Mouse (Mus musculus): ENCODE data around the gene Cpvl. TPM values are rescaled to one million over a fixed set of nuclear protein-coding genes. Genes with fewer than 3 reads are reported as not detected.

Gene Cpvl
- total and polyA plus RNA-seq, 2 experiments, result not detected

GRCm38 (mm10) chr6:53980817-53981480, 2.5 kb upstream of the Cpvl start:
- 82% methylated on average over 15 of the region's 15 CpGs for WGBS
- H3K79me2 ChIP-seq (ENCODE audit: control insufficient read depth, insufficient read depth, low read length), result no peaks in the 10 kb centered on the region
- H3K4me3 ChIP-seq (ENCODE audit: insufficient read depth, low read depth, low read length), result no peak overlapping the region
- no peak overlapping the region for H3K27ac ChIP-seq (replicated peaks; ENCODE audit: insufficient read depth, low read depth, low read length)
- H3K4me1 ChIP-seq (ENCODE audit: control insufficient read depth, insufficient read depth, low read length), result 0 out of 2 replicates have a peak, but pooled peaks cover 2% of the 10 kb centered on the region
- no peaks in the 10 kb centered on the region; the same call in 1 of the 2 replicates for H3K27me3 ChIP-seq (ENCODE audit: control insufficient read depth, insufficient read depth, low read length)
- no peak overlapping the region for H3K9ac ChIP-seq (ENCODE audit: low read depth, low read length)
- no peaks in the 10 kb centered on the region for H3K36me3 ChIP-seq (ENCODE audit: control insufficient read depth, insufficient read depth, low read length)
- TF ChIP-seq POLR2A (IDR thresholded peaks at IDR 0.05; ENCODE audit: extremely low read depth, insufficient read depth, low read length), result no peak
- TF ChIP-seq CTCF (IDR thresholded peaks at IDR 0.05; ENCODE audit: low read depth, low read length), result no peak
- no peak for DNase-seq (ENCODE audit: extremely low read depth, low read depth, low spot score)

- DNase-seq (ENCODE audit: extremely low read depth, low read depth, low spot score), result no peak
- TF ChIP-seq CTCF (IDR thresholded peaks at IDR 0.05; ENCODE audit: low read depth, low read length), result no peak
- no peak for TF ChIP-seq POLR2A (IDR thresholded peaks at IDR 0.05; ENCODE audit: extremely low read depth, insufficient read depth, low read length)
- Histone ChIP-seq H3K4me3 (ENCODE audit: insufficient read depth, low read depth, low read length) (no peak overlapping the region), H3K27me3 (ENCODE audit: control insufficient read depth, insufficient read depth, low read length) (no peaks in the 10 kb centered on the region), H3K36me3 (ENCODE audit: control insufficient read depth, insufficient read depth, low read length) (no peaks in the 10 kb centered on the region), H3K79me2 (ENCODE audit: control insufficient read depth, insufficient read depth, low read length) (no peaks in the 10 kb centered on the region), H3K9ac (ENCODE audit: low read depth, low read length) (no peak overlapping the region), H3K27ac (replicated peaks; ENCODE audit: insufficient read depth, low read depth, low read length) (no peak overlapping the region), H3K4me1 (ENCODE audit: control insufficient read depth, insufficient read depth, low read length) (no peaks in the 10 kb centered on the region)
- WGBS, result 57% methylated on average over 1 of the region's 1 CpGs
Observed at GRCm38 (mm10) chr6:53974040-53974439, 4.4 kb downstream of the Cpvl start.

GRCm38 (mm10) chr6:53973468-53973867, 5.0 kb downstream of the Cpvl start:
- H3K79me2 ChIP-seq (ENCODE audit: control insufficient read depth, insufficient read depth, low read length), result no peaks in the 10 kb centered on the region
- H3K4me3 ChIP-seq (ENCODE audit: insufficient read depth, low read depth, low read length), result no peak overlapping the region
- no peak for DNase-seq (ENCODE audit: extremely low read depth, low read depth, low spot score)
- TF ChIP-seq CTCF (IDR thresholded peaks at IDR 0.05; ENCODE audit: low read depth, low read length), result no peak
- no peak for TF ChIP-seq POLR2A (IDR thresholded peaks at IDR 0.05; ENCODE audit: extremely low read depth, insufficient read depth, low read length)
- H3K36me3 ChIP-seq (ENCODE audit: control insufficient read depth, insufficient read depth, low read length), result no peaks in the 10 kb centered on the region
- H3K27me3 ChIP-seq (ENCODE audit: control insufficient read depth, insufficient read depth, low read length), result no peaks in the 10 kb centered on the region
- 59% methylated on average over 5 of the region's 5 CpGs for WGBS
- no peak overlapping the region for H3K27ac ChIP-seq (replicated peaks; ENCODE audit: insufficient read depth, low read depth, low read length)
- no peaks in the 10 kb centered on the region for H3K4me1 ChIP-seq (ENCODE audit: control insufficient read depth, insufficient read depth, low read length)
- no peak overlapping the region for H3K9ac ChIP-seq (ENCODE audit: low read depth, low read length)

GRCm38 (mm10) chr6:53972238-53972743, 6.2 kb downstream of the Cpvl start:
- DNase-seq (ENCODE audit: extremely low read depth, low read depth, low spot score), result no peak
- H3K9ac ChIP-seq (ENCODE audit: low read depth, low read length), result no peak overlapping the region
- no peak overlapping the region for H3K27ac ChIP-seq (replicated peaks; ENCODE audit: insufficient read depth, low read depth, low read length)
- H3K79me2 ChIP-seq (ENCODE audit: control insufficient read depth, insufficient read depth, low read length), result no peaks in the 10 kb centered on the region
- WGBS, result 84% methylated on average over 12 of the region's 12 CpGs
- H3K36me3 ChIP-seq (ENCODE audit: control insufficient read depth, insufficient read depth, low read length), result no peaks in the 10 kb centered on the region
- no peaks in the 10 kb centered on the region for H3K4me1 ChIP-seq (ENCODE audit: control insufficient read depth, insufficient read depth, low read length)
- TF ChIP-seq POLR2A (IDR thresholded peaks at IDR 0.05; ENCODE audit: extremely low read depth, insufficient read depth, low read length) (no peak), CTCF (IDR thresholded peaks at IDR 0.05; ENCODE audit: low read depth, low read length) (no peak)
- no peak overlapping the region for H3K4me3 ChIP-seq (ENCODE audit: insufficient read depth, low read depth, low read length)
- no peaks in the 10 kb centered on the region for H3K27me3 ChIP-seq (ENCODE audit: control insufficient read depth, insufficient read depth, low read length)

- WGBS, result 67% methylated on average over 3 of the region's 3 CpGs
- Histone ChIP-seq H3K79me2 (ENCODE audit: control insufficient read depth, insufficient read depth, low read length) (no peaks in the 10 kb centered on the region), H3K4me3 (ENCODE audit: insufficient read depth, low read depth, low read length) (no peak overlapping the region), H3K27ac (replicated peaks; ENCODE audit: insufficient read depth, low read depth, low read length) (no peak overlapping the region), H3K9ac (ENCODE audit: low read depth, low read length) (no peak overlapping the region), H3K4me1 (ENCODE audit: control insufficient read depth, insufficient read depth, low read length) (no peaks in the 10 kb centered on the region), H3K36me3 (ENCODE audit: control insufficient read depth, insufficient read depth, low read length) (no peaks in the 10 kb centered on the region), H3K27me3 (ENCODE audit: control insufficient read depth, insufficient read depth, low read length) (no peaks in the 10 kb centered on the region)
- TF ChIP-seq POLR2A (IDR thresholded peaks at IDR 0.05; ENCODE audit: extremely low read depth, insufficient read depth, low read length) (no peak), CTCF (IDR thresholded peaks at IDR 0.05; ENCODE audit: low read depth, low read length) (no peak)
- DNase-seq (ENCODE audit: extremely low read depth, low read depth, low spot score), result no peak
Observed at GRCm38 (mm10) chr6:53971729-53972128, 6.7 kb downstream of the Cpvl start.

- Histone ChIP-seq H3K36me3 (ENCODE audit: control insufficient read depth, insufficient read depth, low read length) (no peaks in the 10 kb centered on the region), H3K9ac (ENCODE audit: low read depth, low read length) (no peak overlapping the region), H3K27ac (replicated peaks; ENCODE audit: insufficient read depth, low read depth, low read length) (no peak overlapping the region), H3K4me1 (ENCODE audit: control insufficient read depth, insufficient read depth, low read length) (no peaks in the 10 kb centered on the region), H3K27me3 (ENCODE audit: control insufficient read depth, insufficient read depth, low read length) (no peaks in the 10 kb centered on the region), H3K79me2 (ENCODE audit: control insufficient read depth, insufficient read depth, low read length) (no peaks in the 10 kb centered on the region), H3K4me3 (ENCODE audit: insufficient read depth, low read depth, low read length) (no peak overlapping the region)
- DNase-seq (ENCODE audit: extremely low read depth, low read depth, low spot score), result no peak
- no peak for TF ChIP-seq POLR2A (IDR thresholded peaks at IDR 0.05; ENCODE audit: extremely low read depth, insufficient read depth, low read length)
- no peak for TF ChIP-seq CTCF (IDR thresholded peaks at IDR 0.05; ENCODE audit: low read depth, low read length)
- WGBS, result 81% methylated on average over 10 of the region's 10 CpGs
Observed at GRCm38 (mm10) chr6:53969081-53969480, 9.4 kb downstream of the Cpvl start.
